Mouse (Mus musculus) c-Kit-positive CD71-positive TER-119-negative erythroid progenitor cells, embryonic 14.5 days (primary cell): ENCODE results near the gene Fhit.
"Not testable (repeated sequence)": the region's sequence is repeated elsewhere in the genome, so short reads cannot be mapped to it uniquely, and the experiment has no call there.

Experiments
- DNase-seq: peaks from one replicate; pipeline ENCODE4 v3.0.0-alpha.2; 2013; ENCODE audit warnings: low read depth

The Fhit gene

DNA sequence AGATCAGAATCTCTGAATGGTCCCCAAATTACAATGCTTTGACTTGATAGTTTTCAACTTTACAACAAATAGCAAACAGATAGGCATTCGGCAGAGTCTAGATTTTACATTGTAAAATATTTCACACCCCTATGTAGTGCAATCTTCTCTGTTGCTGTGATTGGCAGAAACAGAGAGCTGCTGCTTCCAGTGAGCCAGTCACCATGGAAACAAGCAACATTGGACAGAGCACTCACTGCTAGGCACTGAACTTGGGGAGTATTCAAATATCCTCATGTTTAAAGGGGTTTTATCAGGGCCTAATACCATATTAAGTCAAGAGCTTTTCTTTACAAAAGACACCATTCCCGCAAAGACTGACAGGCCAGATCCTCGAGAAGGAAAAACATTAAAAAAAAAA lies 1187.4 kb downstream of the Fhit start:
- DNase-seq, result no peak

DNA sequence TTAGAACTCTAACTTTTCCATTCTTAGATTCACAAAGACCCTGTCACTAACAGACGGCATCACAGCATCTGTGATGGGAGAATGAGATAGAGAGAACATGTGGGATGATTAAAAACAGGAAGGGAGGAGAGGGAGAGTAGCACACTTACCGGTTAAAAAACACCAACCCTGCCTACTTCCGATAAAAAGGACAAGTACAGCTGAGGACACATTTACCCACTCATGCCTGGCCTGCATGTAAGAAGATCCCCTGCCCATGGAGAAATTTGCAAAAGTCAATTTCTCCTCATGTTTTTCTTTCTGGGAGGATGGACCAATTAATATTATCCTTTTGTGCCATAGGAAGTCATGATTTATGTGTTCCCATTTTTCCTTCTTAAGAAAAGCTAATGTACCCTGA lies 1198.0 kb downstream of the Fhit start:
- DNase-seq, result no peak

DNA sequence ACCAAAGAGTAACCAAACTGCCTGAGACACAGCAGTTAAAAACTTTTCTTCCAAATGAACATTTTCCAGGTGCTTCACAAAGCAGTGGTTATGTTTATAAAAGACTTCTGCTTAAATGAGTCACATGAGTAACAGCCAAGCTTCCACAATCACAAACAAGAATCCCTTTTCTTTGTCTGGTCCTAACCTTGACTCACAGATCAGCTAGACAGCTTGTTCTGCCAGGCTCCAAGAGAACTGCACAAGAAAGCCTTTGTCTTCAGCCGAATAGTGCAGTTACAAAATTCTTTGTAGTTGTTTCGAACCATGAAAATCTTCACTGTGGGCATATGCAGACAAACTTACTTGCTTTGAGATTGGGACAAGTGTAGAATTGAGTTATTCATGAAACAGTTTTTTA lies 1201.4 kb downstream of the Fhit start:
- no peak for DNase-seq

DNA sequence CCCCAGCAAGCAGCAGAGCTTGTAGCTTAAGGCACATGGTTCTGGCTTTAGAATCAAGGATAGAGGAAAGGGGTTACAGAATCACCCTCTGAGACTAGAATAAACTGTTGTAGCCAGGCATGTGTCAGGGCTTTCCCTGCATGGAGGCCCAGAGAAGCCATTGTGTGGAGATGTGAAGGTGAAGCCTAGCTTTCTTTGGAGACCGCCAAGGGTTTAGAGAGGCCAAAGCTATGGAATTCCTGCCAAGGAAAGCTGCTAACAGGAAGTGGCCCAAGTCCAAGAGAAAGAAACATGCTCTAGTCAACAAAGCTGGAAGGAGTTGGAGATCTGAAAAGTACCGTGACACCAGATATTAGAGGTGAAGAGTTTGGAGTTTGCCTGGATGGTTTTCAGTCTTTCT lies 1262.3 kb downstream of the Fhit start:
- no peak for DNase-seq

DNA sequence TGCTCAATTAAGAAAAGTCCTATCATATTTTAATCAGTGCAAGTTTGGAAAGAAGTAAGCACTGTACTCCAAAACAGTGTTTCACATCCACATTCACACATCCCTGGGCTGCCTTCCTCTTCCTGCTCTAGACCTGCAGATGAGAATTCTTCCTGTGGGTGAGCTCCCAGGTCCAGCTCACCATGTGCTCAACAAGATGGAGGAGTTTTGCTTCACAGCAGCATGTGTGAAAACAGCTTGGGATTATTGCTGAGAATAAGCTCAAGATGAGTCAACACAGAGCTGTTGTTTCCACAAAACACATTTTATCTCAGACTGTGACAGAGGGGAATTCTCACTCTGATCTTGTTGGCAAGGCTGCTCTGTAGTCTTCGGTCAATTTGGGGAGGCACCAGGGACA lies 1265.3 kb downstream of the Fhit start:
- no peak for DNase-seq

DNA sequence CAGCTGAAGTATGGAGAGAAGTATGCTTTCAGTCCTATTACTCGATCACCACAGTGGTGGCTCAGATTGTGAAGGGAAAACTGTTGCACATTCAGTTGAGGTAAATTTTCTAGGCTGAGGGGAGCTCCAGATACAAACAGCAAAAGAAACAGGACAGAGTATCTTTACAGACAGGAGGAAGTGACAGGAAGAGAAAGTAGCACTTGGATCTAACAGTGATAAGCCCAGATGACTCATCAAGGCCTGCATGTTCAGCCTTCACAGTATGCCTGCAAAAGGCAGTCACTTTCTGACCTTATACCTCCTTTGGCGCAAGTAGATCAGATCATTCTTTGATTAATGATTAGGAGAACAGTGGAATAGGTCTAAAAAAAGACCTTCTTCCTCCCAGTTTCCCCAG lies 1309.8 kb downstream of the Fhit start:
- no peak for DNase-seq

DNA sequence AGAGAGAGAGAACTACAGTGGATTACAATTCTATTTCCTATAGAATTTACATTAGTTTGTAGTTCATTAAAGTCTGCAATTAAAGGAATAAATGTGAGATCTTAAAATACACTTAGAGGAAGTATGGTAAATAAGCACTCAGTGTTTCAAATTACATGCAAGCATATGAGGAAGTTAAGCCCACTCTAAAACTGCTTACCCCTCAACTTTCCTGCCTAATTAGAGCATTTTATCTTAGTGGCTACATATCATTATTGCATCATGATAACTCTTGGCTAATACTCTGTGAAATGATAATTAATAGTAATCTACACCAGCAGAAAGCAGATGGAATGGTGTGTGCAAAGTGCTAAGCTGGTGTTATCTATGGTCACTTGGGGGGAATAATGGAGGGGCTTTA lies 1329.5 kb downstream of the Fhit start:
- DNase-seq, result no peak

DNA sequence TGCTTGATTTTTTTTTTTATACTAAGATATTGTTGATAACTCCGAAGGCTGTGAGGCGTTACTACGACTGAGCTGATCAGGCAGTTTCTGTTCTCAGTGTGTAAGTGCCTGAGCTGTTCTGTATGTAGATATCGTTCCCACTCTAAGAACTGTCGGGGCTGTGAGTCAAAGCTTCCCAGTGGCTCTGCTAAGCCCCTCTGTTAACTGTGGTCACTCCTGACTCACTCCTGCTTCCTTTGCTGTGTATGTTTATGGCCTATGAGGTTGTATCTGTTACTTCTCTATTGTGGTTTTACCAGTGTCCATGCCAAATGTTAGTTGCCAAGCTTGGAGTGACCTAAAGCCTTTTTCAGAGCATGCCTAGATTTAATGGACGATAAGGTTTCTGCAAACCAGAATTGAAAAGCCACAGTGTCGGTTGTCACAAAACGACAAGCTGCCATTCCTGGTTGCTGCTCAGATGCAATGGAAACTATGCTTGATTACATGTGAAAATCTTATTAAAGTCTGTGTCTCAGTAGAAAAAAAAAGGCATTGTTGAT lies 1333.1 kb downstream of the Fhit start:
- not testable (repeated sequence) for DNase-seq

DNA sequence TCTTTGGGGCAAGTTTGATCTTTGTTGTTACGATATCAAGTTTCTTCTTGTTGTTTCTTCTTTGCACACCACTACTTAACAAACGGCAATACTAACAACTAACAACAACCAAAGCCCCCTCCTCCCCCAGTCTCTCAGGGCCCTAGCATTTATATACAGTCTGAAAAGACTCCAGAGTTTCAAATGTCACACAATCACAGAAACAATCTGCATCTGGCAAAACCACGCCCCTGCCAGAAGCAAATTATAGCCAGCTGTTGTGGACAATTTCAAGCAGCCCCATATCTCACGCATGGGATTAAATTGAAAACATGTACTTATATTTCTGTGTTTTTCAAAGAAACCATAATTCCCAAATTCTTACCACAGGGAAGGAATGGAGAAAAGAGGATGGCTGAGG lies 1345.9 kb downstream of the Fhit start:
- DNase-seq, result no peak

DNA sequence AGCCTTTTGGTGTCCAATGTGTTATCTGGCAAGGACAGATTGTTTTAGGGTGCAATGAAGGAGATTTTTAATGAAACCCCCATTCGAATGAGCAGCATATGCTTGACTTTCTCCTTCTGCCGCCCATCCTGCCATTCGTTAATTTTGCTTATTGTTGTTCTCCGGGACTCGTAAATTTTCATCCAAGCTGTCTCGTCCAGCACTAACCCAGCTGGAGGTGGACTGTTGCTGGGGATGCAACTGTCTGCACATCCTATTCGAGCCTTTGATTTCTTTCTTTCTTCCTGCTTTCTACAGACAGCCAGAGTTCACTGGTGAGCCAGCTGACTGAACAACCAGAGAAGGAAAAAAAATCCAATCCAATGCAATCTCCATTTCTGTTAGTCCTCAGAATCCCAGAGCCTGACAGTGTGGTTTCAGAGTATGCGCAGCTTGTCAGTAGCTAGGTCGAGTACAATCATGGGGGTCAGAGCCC lies 1350.0 kb downstream of the Fhit start:
- DNase-seq, result no peak

DNA sequence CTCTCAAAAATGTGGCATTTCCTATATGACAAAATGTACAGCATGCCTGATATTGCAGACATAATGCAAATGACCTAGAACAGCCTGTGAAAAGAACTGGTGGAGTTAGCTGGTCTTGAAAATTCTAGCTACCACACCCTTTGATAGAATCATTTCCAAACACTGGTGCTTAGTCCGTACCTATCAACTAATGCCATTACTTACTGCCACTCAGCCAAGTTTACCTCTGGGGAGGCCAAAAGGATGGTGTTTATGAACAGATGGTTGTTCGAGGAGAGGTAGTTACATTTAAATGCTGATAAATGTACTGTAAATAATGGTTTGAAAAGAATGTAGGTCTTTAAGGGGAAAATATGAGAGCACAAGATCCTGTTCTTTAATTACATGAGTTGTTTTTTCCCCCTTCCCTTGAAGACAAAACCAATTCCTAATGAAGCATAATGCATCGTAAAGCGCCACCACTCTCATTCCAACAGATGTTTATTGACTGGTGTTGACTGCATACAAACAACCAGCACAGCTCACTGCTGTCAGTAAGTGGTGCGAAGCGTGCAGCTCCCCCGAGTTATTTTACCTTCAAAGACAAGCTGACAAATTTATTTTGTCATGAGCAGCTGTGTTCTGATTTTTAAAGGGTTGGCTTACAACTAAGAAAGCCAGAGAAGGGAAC lies 1350.5 kb downstream of the Fhit start:
- DNase-seq, result no peak

DNA sequence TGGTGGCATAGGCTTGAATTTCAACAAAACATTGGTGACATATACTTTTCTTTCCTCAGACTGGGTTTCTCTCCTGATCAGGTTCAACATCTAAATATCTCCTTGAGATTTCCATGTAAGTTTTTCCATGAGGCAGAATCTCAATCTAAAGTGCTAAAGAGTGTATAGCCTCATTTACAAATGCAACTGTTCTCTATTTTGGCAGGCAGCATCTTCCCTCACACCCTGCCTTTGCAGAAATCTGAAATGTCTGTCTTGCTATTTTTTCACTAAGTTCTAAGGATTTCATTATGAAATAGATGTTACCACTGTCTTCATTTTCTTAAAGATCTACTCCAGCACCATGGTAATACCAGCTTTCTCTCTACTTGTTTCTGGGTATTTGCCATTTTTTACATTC lies 1368.4 kb downstream of the Fhit start:
- DNase-seq, result no peak

DNA sequence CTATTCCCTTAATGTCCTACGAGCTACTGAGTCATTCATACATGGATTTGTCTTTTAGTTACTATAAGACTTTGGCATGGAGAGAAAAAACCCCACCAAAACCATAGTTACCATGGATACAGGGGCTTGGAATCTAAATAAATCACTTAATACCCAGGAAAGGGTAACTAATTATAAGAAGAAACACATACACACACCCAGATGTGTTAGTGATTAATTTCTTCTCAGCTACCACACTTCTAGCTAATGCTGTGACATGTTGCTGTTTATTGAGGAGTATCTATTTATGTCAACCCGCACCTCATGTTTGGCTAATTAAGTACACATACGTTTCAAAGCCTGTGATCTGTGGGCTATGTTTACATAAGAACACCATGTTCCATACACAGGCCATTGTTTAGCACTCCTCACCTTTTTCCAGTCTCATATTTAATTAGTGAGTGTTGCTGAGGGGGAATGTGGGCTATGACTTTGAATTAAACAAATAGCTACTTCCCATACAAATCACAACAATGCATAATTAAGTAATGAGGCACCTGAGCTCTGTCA lies 1373.4 kb downstream of the Fhit start:
- no peak for DNase-seq

DNA sequence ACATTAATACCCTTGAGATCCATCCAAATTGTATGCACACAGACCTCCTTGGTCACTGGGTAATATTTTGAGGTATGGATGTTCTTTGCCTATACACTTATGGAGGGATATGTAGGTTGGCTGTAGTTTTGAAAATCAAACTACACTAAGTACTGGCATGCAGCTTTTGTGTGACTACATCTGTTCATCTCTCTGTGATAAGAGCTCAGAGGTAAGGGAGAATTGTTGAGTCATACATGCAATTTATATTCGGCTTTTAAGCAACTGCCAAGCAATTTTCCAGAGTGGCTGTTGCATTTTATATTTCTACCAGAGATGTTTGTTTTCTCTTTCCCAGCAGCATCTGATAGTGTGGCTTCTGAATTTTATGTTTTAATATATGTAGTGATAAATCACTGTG lies 1374.4 kb downstream of the Fhit start:
- no peak for DNase-seq

DNA sequence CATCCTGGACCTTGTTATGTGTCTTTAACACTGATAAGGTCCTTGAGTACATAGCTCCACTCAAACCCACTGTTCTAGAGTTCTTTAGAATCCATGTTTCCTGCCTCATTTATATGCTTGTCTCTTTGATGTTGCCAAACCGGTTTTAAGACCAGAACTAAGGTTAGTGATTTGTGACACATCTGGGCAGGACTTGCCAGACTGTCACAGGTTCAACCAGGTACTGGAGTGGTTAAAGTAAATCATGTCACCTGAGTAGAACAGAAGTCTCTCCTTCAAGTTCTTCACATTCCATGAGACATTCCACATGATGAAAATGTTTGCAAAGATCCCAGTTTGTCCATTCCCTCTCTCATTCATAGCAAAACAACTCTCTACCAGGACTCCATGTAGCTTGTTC lies 1376.0 kb downstream of the Fhit start:
- DNase-seq, result no peak

DNA sequence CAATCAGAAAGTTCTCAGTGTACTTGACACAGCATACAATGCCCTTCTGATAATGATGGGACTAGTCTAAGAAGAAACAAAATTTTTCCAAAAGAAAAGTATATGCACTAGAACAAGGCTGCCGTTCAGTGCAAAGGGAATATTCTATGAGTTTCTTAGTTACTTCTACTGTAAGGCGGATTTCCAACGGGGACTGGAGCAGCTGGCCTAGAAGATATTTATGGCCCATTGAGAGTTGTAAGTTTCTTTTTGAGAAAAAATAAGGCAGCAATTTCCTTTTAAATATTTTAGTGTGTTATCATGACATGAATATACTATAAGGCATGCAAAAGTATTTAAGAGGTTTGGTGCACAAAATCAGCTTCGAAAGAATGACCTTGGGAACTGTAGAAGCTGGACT lies 1410.5 kb downstream of the Fhit start:
- no peak for DNase-seq

DNA sequence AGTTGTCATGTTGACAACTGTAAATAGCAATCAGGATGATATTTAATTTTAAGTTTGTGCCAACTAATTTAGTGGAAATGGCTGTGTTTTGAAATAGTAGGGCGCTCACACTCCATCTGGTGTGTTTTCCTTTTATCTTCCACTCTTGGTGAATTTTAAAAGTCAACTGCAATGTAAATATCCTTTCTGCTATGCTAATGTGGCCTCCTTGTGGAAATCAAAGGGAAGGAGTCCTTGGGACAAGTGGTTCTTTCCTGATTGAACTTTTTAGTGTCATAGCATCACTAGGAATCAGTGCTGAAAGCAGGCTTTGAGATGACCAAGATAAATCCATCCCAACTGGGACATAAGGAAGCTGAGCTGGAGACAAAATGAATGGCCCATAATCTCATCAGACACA lies 1413.1 kb downstream of the Fhit start:
- no peak for DNase-seq

DNA sequence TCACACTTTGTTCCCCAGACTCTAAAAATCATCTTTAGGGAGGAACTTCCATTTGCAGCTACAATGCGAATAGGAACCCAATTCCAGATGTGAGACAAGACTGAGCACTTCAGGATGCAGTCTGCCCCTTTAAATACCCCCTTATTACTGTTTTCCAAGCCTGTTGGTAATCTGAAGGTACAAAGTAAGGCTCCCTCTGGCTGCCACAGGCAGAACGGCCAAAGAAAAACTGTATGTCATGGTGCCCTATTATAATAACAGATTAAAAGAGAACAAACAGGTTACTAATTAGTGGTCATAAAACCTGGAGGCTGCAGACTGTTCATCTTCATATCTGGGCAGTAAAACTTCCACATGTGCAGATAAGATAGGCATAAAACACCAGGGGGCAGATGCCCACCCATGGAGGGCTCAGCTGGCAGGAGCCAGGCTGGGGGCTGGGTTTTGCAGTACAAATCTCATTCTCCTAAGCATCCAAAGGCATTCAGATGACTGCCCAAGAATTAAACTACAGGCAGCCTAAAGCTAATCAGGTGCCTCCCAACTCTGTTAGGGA lies 1439.8 kb downstream of the Fhit start:
- no peak for DNase-seq

DNA sequence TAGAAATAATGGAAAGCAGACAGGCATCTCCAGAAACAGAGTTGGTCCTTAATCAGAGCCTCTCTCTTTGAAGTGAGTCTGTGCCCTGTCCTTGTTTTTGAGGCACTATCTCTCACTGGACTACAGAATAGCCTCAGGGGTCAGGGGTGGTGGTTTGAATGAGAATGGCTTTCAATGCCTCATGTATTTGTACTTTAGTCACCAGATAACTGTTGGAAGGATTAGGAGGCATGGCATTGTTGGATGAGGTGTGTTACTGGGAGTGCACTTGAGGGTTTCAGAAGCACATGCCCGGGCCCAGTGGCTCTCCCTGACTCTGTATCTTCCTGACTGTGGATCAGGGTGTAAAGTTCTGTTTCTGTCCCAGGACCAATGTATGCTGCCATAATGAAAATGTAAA lies 1463.2 kb downstream of the Fhit start:
- no peak for DNase-seq

DNA sequence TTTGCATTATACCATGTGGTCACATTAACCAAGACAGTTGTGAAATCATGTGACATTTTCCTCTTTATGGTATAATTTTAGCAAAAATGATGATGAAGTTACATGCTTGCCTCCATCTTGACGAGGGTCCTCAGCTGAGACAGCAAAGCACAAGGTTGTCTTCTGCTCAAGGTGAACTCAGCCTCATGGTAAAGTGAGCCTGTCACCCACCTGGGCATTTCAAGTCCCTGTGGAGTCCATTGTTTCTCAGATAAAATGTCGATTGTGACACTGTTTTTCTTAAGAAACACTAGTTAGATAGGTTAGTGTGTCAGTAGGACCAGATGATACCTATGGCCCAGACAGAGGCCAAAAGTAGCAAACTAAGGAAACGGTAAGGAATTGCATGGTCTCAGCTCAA lies 1464.7 kb downstream of the Fhit start:
- DNase-seq, result no peak

DNA sequence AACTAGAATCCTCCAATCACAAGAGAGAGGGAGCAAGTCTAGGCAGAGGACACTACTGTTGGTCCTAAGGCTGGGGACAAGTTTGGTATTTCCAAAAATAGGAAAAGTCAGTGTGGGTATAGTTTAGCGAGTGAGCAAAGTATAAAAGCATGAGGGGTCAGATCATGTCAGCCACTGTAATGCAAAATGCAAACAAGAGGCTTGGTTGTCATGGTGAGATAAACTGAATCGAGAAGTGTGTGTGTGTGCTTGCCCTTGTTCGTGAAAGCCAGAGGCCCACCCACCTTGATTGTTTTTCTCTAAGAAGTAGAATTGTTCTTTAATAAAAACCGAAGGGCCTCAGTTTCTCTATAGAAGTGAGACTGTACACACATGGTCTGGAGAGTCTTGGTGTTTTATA lies 1465.8 kb downstream of the Fhit start:
- no peak for DNase-seq

DNA sequence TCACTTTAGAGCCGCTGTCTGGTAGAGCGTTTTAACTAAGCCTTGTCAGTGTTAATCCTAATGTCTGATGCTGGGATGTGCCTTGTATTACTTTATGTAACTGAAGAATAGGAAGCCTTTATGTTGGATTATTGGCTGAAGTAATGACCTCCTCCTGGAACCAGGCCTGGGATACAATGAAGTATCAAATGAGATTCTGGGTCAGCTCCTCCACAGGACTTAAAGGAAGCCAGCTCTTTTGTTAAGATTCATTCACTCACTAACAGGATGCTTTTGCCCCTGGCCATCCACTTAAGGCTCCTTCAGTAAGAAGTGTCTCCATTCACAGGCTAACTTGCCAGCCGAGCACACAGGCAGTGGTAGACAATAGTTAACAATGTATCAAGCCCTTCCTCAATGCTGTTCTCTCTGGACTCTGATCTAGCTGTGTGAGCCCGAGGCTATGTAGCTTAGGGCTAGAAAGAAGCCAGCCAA lies 1466.6 kb downstream of the Fhit start:
- no peak for DNase-seq

DNA sequence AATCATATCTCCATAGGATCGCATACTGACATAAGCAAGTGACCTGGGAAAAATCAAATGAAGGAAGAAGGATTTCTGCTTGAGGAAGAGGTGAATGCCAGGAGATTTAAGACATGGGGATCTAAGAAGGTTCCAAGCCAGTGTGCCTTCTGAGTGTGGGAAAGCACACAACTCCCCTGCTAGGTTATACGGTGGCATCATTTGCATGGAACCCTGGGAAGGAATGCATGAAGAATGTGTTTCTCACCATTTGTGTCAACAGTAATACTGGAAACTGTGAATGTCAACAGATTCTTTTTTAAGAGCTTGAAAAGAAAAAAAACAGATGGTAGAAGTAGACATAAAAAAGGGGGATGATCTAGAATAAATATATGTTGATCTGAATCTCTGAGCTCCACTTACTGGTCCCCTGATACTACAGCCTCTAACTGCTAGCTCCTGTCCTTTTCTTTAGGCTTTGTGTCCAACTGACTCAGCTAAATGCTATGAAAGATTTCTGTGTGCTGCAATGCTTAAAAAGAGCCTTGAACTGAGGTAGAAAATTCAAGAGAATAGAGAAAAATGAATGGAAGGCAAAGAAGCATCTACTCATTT lies 1473.1 kb downstream of the Fhit start:
- DNase-seq, result no peak
